Mouse (Mus musculus) monocyte, adult 59 days (primary cell): ENCODE data around the gene Bbs2. TPM values are rescaled to one million over a fixed set of nuclear protein-coding genes. Genes with fewer than 3 reads are reported as not detected.

ENCODE experiments used
- total RNA-seq, 2 experiments: library from RNA; stranded (reverse); gene quantifications; one replicate each; pipeline ENCODE4 v1.2.4; 2023

The Bbs2 gene
- total RNA-seq, result 1 to 10 TPM; 3.2 to 7.7 TPM

GRCm38 (mm10) chr8:94098081-94098974, at the start of gene Bbs2:
Gene Bbs2 (minus strand): TSS chr8:94098928.

GRCm38 (mm10) chr8:94136933-94137332, 38.2 kb upstream of the Bbs2 start, which contains the start of gene Mt4:
Gene Mt4 (plus strand): TSS chr8:94137197.

GRCm38 (mm10) chr8:94036944-94037524, 61.7 kb downstream of the Bbs2 start, which contains the start of the genes Nudt21 and Ogfod1:
Gene Nudt21 (minus strand): TSS chr8:94037031.
Gene Ogfod1 (plus strand): TSS chr8:94037198.

Other genes starting within 250 kb of the Bbs2 start
- 10 to 100 TPM; 65.4 to 69.1 TPM for gene Amfr, start 86.1 kb downstream of the Bbs2 start, total RNA-seq
- gene Nudt21, start 61.9 kb downstream of the Bbs2 start, total RNA-seq, result 10 to 100 TPM; 27.7 to 28.7 TPM
- 10 to 100 TPM; 17.6 to 17.8 TPM for gene Ogfod1, start 61.7 kb downstream of the Bbs2 start, total RNA-seq
- gene Mt4, start 38.3 kb upstream of the Bbs2 start, total RNA-seq, result not detected
- not detected for gene Mt3, start 53.7 kb upstream of the Bbs2 start, total RNA-seq
- gene Mt2, start 73.7 kb upstream of the Bbs2 start, total RNA-seq, result 1 to 10 TPM; 1.5 to 3.4 TPM
- gene Mt1, start 80.2 kb upstream of the Bbs2 start, total RNA-seq, result 100 to 1,000 TPM in 1 of 2 experiments, 10 to 100 TPM in 1; 68.6 to 130 TPM
- 10 to 100 TPM; 13.9 to 16.3 TPM for gene Nup93, start 115.6 kb upstream of the Bbs2 start, total RNA-seq
- under 1 TPM; 0.24 to 0.37 TPM for gene Slc12a3, start 230.3 kb upstream of the Bbs2 start, total RNA-seq